Mouse (Mus musculus) forebrain, postnatal 0 days (tissue): ENCODE data around the gene 3110040M04Rik. TPM values are rescaled to one million over a fixed set of nuclear protein-coding genes. Genes with fewer than 3 reads are reported as not detected.

ENCODE experiments used
- ATAC-seq: fragments of 200-750 bp; cut with Nextera tagmentation; 2 replicates; pipeline ENCODE4 v1.8.0; 2017; ENCODE audit warnings: mild to moderate bottlenecking, moderate library complexity
- DNase-seq: peaks from one replicate; pipeline ENCODE4 v3.0.0-alpha.2; 2015
- H3K27ac ChIP-seq: fragments of 300-500 bp; sonication (generic); 2 replicates; pipeline ENCODE4 v1.5.1; 2014; ENCODE audit warnings: low read depth, mild to moderate bottlenecking, antibody characterized with exemption, low read length, moderate library complexity, mixed read lengths
- H3K27me3 ChIP-seq: fragments of 300-500 bp; sonication (generic); 2 replicates; pipeline ENCODE4 v1.6.1; 2014; ENCODE audit warnings: mild to moderate bottlenecking, low read length, mixed read lengths; ENCODE audit not compliant: insufficient read depth
- H3K36me3 ChIP-seq: fragments of 300-500 bp; sonication (generic); 2 replicates; pipeline ENCODE4 v1.6.1; 2014; ENCODE audit warnings: mild to moderate bottlenecking, moderate library complexity; ENCODE audit not compliant: insufficient read depth
- H3K4me1 ChIP-seq: fragments of 300-500 bp; sonication (generic); 2 replicates; pipeline ENCODE4 v1.6.1; 2014; ENCODE audit warnings: antibody characterized with exemption; ENCODE audit not compliant: insufficient read depth
- H3K4me2 ChIP-seq: fragments of 300-500 bp; sonication (generic); 2 replicates; pipeline ENCODE4 v1.6.1; 2014; ENCODE audit warnings: low read depth, mild to moderate bottlenecking, moderate library complexity
- H3K4me3 ChIP-seq: fragments of 300-500 bp; sonication (generic); 2 replicates; pipeline ENCODE4 v1.5.1; 2014; ENCODE audit warnings: low read depth, low read length, mixed read lengths
- H3K9ac ChIP-seq: fragments of 300-500 bp; sonication (generic); 2 replicates; pipeline ENCODE4 v1.6.1; 2014; ENCODE audit warnings: mild to moderate bottlenecking
- H3K9me3 ChIP-seq: fragments of 300-500 bp; sonication (generic); 2 replicates; pipeline ENCODE4 v1.6.1; 2016; ENCODE audit warnings: low read length
- CTCF ChIP-seq: sonication (generic); IDR thresholded peaks from 2 replicates; pipeline ENCODE4 v1.5.1; 2016; ENCODE audit warnings: antibody characterized with exemption, control low read depth, low read depth
- WGBS: fragments of 180-500 bp; shearing (Covaris S2); extraction: QIAGEN DNeasy Blood & Tissue Kit; methylation state at CpG from one replicate; pipeline ENCODE4 v1.1.7; 2014; 5-methylcytosine and 5-hydroxymethylcytosine counted together
- polyA plus RNA-seq: library from polyadenylated mRNA; unstranded; fragments of >200 nt; fragmentation: Nextera tagmentation; extraction: Ambion mirVana; gene quantifications from 2 replicates; pipeline ENCODE4 v1.2.1, GENCODE M21; 2015
- total RNA-seq: library from RNA; depleted of rRNA; stranded (reverse); fragments of >200 nt; gene quantifications from 2 replicates; pipeline ENCODE4 v1.2.3, GENCODE M21; 2014; rRNA removed

Gene 3110040M04Rik
- total and polyA plus RNA-seq, 2 experiments from 2014 or later, result not detected

DNA sequence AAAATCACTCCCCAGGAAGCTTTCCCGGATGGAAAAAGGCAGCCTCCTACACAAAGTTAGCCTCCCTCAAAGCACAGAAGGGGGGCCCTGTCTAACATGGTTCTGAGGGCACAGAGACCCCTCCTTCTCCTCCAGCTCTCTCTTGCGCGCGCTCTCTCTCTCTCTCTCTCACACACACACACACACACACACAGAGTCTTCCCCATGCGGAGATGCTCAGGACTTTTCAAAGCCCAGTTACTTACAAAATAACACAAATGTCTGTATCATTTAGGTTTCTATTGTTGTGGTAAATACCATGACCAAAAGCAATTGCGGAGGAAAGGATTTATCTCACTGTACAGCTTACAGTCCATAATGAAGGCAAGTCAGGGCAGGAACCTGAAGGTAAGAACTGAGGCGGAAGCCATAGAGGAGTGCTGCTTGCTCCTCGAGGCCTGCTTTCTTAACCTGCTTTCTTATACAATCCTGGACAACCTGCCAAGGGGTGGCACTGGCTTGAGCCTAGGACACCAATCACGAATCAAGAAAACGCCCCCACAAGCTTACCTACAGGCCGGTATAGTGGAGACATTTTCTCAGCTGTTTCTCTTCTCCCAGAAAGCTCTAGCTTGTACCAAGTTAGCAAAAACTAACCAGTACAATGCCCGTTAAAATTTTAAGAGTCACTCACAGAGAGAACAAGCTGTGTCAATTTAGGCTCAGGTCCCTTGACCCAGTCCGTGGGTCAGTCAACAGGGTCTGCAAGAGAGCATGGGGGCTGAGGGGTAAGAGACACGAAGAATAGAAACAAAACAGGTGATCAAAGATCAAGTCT, 47.5 kb downstream of the 3110040M04Rik start:
- Histone ChIP-seq H3K27ac (no peak overlapping the region), H3K36me3 (no peaks in the 10 kb centered on the region), H3K9me3 (no peaks in the 10 kb centered on the region), H3K27me3 (no peaks in the 10 kb centered on the region), H3K4me3 (no peak overlapping the region), H3K4me2 (no peak overlapping the region), H3K4me1 (no peaks in the 10 kb centered on the region), H3K9ac (no peak overlapping the region)
- no peak for TF ChIP-seq CTCF
- 83% methylated on average over 14 of the region's 14 CpGs for WGBS
- ATAC-seq (peak; percentile 42; the same call in 1 of the 2 replicates), DNase-seq (peak; percentile 4)

Other genes starting within 250 kb of the 3110040M04Rik start
- 4.1 and 4.5 TPM in 2 replicates for gene Hmcn1, start 210.7 kb upstream of the 3110040M04Rik start, total RNA-seq
- 0.80 and 1.2 TPM in 2 replicates for gene Hmcn1, start 210.7 kb upstream of the 3110040M04Rik start, polyA plus RNA-seq
- gene Gm47985, start 21.6 kb upstream of the 3110040M04Rik start, total RNA-seq, result not detected in 2 replicates
- gene Gm47985, start 21.6 kb upstream of the 3110040M04Rik start, polyA plus RNA-seq, result not detected in 2 replicates
- not detected in 2 replicates for gene Gm8947, start 11.7 kb upstream of the 3110040M04Rik start, total RNA-seq
- not detected in 2 replicates for gene Gm8947, start 11.7 kb upstream of the 3110040M04Rik start, polyA plus RNA-seq
- not detected in 2 replicates for gene Gm47995, start 5.7 kb upstream of the 3110040M04Rik start, total RNA-seq
- gene Gm47995, start 5.7 kb upstream of the 3110040M04Rik start, polyA plus RNA-seq, result not detected in 2 replicates
- not detected in 2 replicates for gene Gm47996, start 6.0 kb downstream of the 3110040M04Rik start, total RNA-seq
- gene Gm47996, start 6.0 kb downstream of the 3110040M04Rik start, polyA plus RNA-seq, result not detected in 2 replicates
- gene Ivns1abp, start 140.4 kb downstream of the 3110040M04Rik start, total RNA-seq, result 246 and 251 TPM in 2 replicates
- gene Ivns1abp, start 140.4 kb downstream of the 3110040M04Rik start, polyA plus RNA-seq, result 217 and 240 TPM in 2 replicates
- gene Swt1, start 224.3 kb downstream of the 3110040M04Rik start, total RNA-seq, result 14.4 and 22.2 TPM in 2 replicates
- gene Swt1, start 224.3 kb downstream of the 3110040M04Rik start, polyA plus RNA-seq, result 12.6 and 12.9 TPM in 2 replicates
- 21.3 and 23.2 TPM in 2 replicates for gene Trmt1l, start 224.4 kb downstream of the 3110040M04Rik start, total RNA-seq
- 11.7 and 16.4 TPM in 2 replicates for gene Trmt1l, start 224.4 kb downstream of the 3110040M04Rik start, polyA plus RNA-seq